Mouse (Mus musculus) cerebellum, adult 18-20 months (tissue): ENCODE measurements at regions not wholly inside any gene's neighbourhood (a gene's known extent, or its start where the extent isn't known, plus 50 kb on each side); places are given as distances from the start of the nearest gene placed in this dataset.

Experiments
- DNase-seq, 2 experiments: peaks; one replicate each; pipeline ENCODE4 v3.0.0; 2021

DNA sequence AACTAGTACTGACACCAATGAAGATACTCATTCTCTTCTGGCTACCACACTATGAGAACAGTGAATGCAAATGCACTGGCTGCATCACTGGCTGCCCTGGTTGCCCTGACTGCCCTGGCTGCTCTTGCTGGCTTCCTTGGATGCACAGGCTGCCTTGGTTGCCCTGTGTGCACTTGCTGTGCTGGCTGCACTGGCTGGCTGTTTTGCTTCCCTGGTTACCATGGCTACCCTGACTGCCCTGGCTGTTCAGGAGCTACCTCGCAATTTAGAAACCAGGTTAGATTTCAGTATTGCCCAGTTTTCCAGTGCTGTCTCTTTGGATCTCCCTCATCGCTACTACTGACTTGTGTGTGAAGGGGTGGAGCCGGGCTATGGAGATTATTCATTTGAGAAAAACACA is 175.7 kb downstream of the Fat4 start:
- no peak for DNase-seq

DNA sequence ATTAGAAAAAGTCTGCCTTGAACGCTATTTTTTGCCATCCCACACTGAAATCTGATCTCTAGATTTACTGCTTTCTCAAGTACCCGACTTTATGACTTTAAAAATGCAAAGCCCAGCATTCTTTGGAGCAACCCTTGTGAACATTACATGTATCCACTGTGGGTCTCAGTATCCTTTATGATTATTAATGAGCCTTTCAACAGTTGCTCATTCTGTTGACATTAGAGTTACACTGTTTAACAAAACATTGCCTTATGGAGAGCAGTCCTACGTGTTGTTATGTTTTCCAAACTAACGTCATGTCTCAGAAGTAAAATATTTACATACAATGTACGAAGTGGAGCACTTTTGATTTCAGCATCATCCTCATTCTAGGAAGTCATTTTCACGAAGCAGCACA is 178.7 kb downstream of the Fat4 start:
- DNase-seq, result no peak

DNA sequence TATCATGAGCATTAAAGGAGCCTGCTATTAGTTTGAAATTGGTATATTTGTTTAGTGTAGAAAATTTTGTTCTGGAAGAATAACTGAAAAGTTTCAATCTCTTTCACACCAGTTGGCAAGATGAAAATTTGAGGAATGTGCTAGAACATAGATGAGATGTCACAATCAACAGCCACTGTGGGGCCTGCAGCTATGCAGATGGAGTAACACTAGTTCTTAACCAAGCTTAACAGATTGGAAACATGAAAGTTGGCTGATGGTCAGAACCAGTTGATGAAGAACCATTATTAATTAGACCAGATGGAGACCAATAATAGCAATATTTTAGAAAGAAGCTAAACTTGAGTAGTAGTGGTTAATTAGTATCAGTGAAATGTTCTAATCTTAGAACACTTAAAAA is 182.3 kb downstream of the Fat4 start:
- no peak for DNase-seq

DNA sequence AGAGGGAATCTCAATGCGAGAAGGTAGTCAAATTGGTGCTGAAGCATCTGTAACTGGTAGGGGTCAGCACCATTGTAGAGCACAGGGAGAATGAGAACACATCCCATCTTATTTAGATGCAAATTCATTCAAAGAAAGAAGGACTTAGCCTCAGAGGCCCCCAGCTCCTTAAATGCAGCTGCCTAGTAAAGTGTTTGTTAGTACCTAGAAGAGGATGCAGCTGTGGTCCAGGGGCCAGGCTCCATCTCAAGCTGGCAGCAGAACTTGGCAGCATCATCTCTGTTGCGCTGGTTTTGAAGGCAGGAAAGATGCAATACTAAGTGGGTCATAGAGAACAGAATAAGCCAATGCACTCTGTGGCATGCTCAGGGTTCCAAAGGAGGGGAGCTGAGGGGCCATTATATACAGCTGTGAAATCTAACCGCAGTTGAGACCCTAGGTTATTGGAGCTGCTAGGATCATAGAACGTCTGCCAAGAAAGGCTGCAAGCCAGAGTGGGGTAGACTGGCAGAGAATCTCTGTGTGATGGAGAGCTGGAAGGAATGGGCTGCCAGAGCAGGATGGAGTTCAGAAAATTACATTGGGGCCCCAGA is 196.0 kb downstream of the Fat4 start:
- no peak for DNase-seq

DNA sequence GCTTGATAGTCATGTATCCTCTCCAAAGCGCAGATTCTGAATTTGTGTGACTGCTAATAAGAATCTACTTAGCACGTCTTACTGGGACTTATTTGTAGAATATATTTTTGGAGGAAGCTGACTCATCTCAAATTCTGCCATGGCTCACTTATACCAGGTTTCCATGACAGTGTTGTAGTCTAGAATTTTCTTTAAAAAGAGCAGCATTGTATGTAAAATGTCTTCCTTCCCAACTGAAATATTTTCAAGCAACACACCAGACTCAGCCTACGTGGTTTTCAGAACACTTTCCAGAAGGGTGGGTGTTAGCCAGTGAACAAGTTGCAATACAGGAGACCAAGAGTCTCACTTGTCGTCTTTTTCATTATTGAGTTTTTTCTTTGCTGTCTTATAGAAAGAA is 202.2 kb downstream of the Fat4 start:
- DNase-seq, result no peak

DNA sequence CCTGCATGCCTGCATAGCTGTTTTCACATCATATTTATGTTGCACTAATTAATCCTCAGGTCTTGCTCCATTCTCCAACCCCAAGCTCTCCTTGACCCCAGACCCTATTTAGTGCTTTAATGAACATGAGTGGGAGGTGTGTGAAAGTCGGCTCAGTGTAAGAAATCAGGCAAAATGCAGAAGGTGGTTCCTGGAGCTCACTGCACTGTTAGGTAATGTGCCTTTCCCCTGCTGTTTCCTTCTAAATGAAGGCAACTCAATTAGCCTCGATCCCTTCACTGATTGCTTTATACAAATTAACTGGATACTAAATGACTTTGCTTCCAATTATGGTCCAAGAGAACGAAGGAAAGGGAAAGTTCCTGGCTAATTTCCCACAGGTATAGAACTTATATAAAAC is 215.6 kb downstream of the Fat4 start:
- no peak for DNase-seq

DNA sequence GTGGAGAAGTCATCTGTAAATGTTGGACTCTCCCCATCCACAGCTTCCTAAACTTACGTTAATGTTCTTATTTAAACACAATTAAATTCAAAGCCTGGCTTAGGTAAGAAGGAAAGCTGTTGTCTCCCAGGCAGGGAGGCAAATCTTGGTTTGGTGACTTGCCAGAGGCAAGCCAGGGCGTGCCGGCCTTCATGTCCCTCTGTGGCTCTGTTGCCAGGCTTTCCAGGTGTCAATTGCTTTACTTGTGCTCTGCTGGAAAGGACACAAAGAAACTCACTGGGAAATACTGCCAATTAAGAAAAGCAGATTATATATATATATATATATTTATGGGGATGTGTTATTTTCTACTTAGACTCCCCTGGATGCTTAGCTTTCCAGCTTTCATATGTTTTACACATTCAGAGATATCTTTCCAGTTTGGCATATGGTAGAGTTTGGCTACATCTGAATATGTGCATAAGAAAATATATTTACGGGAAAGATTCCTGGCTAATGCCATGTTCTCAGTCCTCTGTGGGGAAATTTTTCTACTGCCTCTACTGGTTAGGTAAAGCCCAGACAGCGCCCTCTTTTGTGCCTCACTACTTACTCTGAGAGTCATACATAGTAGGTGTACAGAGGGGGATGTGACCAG is 223.1 kb downstream of the Fat4 start:
- DNase-seq, result no peak

DNA sequence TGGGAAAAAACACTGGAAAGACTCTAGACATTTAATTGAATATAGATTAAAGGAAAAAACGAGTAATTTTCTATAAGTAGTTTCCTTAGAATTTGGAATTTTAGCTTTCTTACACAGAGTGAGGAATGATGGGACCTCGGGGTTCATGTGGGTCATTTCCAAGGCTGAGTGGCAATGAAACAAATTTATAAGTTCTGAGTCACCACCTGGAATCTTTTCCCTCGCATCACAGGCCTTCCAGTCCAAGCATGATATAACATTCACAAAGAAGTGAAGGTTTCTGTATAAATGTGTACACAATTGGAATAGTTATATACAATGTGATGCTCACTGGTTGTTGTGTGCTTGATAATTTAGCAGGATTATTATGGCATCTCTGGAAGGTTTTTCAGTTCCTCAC is 227.3 kb downstream of the Fat4 start:
- DNase-seq, result no peak

DNA sequence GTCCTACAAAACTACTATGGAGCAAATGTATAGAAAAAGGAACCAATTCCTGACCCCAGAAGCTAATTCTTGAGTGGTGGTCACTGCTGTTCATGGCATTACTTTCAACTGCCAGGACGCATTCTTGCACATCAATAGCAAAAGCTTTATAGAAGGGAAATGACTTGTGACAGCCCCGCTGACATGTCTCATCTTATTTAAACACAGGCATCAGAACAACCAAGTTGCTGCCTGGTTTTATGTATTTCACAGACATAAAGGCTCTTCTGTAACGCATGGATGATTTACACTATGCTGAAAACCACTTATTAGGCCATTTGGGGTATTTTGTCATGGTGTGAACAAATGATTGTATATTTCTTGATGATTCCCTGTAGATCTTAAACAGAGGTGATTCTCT is 228.1 kb downstream of the Fat4 start:
- DNase-seq, result no peak

DNA sequence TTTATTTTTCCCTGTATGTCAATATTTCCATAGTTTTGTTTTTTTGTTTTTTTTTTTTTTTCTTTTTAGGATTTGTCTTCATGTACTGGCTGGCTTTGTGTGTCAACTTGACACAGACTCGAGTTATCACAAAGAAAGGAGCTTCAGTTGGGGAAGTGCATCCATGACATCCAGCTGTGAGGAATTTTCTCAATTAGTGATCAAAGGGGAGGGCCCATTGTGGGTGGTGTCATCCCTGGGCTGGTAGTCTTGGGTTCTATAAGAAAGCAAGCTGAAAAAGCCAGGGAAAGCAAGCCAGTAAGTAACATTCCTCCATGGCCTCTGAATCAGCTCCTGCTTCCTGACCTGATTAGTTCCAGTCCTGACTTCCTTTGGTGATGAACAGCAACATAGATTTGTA is 228.7 kb downstream of the Fat4 start:
- DNase-seq, result no peak

DNA sequence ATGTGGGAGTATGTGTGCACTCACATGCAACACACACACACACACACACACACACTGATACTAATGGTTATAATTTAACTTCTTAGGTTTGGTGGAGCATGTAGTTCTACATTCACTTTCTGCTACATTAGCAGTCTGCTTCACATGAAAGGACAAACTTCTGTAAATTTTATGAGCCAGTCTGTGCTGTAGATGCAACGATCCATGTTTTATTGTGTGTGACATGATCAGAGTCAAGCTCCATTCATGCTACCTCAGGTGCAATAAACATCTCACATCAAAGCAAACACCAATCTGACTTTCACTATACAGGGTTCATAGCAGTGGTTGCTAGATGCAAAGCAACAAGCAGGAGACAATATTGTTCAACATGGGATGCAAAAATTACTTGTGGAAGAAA is 235.5 kb downstream of the Fat4 start:
- no peak for DNase-seq

DNA sequence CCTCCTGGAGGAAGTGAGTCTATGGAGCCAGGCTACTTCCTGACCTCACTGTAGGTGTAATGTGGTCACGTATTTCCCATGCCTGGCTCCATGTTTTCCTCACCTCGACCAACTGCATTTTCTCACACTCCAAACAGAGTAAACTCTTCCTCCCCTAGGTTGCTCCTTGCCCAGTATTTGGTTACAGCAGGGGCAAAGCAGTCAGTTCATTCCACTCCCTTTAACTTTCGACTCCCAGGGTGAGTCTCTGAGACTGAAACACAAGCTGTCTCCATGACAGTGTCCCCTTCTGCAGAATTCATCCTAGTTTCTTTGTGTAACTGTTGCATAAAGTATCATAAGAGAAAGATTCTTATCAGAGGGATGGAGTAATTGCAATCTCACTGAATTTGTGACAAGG is 243.8 kb downstream of the Fat4 start:
- no peak for DNase-seq

DNA sequence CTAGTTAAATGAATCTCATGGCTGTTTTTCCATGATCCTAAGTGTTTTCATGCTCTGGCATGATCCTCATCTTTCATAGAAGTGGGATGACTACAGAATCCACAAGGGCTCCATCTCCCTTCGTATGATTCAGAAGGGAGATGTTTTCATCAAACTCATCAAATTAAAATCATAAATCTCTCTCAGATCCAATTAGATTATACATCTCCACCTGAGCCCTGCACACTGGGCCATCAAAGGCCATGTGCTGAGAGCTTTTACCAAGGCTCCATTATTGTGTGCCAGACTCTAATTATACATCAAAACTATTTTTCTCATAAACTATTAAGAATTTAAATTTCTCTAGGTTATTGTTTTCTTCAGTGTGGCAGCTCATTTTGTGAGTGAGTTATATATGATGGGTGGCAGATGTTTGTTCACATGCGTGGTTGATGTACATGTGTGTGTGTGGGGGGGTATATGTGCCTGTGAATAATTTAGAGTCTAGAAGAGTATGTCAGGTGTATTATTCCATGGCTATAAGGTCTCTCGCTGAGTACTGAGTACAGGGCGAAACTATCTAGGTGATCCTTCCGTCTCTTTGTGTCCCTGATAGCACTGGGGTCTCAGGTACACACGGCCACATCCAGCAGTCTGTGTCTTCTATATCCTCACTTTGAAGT is 278.4 kb downstream of the Fat4 start:
- DNase-seq, result no peak

DNA sequence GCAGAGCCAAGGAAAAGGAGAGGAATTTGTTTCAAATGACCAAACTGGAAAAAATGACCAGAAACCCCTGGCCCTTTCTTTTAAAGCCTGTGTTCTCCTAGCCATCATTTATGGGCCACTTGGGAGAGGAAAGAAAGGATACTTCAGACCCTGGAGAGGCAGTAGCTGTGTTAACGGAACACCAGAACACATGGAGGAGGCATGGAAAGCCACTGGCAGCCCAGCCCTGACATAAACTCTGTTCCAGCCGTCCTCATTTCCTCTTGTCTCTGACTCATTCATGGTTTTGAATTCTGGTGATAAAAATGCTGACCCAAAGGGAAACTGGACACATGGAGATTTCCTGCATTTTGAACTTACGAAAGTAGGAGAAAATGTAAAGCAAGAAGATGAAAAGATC is 295.9 kb downstream of the Fat4 start:
- no peak for DNase-seq

DNA sequence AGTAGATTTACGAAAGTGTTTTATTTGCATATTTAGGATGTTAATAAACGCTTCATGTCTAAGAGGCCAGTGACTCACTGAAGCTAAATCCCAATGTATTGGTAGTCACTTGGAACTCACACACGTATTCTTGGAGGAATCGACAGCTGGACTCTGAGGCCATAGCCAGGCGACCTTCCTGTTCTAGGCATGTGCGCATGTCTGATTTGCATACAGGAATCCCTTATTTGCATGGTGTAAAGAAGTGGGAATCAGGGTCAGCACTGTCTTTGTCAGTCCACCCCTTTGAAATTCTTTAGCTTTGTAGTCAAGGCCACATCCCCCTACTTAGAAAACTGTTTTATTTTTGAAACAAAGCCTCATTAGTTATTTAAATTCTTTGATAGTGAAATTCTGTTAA is 308.4 kb downstream of the Fat4 start:
- no peak for DNase-seq

DNA sequence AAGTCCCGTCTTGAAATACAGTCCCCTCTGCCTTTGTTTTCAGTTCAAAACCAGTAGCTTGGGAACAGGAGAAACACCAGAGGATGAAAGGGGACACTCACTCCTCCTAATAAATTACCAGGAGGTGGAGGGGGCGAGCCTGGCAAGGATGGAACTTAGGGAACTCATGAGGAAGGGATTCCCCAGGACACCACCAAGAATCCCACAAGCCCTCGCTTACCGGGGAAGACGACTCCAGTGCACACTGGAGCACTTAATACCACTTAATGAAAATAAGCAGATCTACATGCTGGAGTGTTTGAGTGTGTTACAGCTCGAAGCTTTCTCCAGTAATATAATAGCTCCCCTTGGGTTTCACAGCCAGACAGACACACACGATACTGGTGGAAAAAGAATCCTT is 315.9 kb downstream of the Fat4 start:
- DNase-seq, result no peak

DNA sequence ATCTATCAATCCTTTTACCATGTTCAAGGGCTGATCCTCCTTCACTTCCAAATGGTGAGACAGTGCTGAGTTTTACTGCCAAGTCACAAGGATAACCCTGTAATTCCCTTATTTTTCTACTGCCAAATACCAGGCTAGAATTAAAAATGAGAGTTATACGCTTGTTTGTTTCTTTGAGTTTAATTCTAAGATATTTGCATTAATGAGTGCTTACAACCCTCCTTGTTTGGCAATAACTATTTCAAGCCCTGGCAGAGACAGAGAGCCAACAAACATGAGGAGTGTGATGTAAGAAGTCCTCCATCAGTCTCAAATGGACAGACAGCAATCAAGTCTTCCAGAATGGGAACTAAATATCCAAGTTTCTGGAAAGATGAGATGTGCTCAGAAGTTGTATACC is 321.9 kb downstream of the Fat4 start:
- DNase-seq, result no peak

DNA sequence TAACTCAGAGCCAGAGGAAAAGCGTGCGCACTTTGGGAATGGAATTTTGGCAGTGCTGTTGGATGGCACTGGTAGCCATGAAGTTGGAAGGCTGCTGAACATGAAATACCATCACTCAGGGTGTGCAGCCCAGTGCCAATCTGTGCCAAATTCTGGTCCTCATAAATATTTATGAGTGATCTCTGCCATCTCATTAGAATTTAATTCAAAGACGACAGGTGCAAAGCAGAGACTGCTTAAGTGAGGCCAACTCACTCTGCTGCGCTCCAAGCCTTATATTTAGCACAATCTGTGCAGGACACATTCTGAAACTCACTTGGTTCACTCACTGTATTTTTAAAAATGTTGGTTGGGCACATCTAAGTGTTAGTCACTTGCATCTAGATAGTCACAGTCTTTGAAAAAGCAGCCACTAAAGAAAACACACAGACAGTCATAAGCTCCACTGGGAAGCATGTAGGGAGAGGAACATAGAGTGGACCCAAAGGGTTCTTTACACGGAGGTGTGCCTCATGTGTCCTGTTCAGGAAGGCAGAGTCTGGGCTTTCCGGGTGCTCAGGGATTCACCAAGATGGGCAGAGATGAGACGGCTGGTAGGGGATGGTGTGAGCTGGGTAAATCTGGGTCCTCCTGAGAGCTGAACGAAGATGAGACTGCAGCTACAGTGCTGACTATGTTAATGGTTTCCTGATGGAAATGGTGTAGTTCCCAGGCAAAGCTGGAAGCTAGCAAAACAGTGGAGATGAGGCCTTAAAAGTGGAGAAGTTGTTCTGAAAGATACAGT is 322.8 kb downstream of the Fat4 start:
- DNase-seq, result no peak

DNA sequence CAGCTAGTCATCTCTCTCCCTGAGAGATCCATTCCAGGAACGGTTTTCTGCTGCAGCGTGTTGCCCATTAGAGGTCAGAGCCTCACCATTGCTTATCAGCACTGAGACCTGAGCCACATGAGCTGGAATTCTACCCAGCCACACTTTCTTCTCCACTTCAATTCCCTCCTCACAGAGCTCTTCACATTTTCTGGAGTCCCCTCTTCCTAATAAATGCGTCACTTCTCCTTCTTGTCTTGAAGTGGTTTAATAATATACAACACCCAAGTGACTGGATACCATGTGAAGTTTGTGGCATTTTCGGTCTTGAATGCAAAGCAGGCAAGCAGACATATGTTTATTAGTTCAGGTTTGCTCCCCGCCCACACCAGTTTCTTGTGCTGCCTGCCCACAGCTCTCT is 324.9 kb downstream of the Fat4 start:
- no peak for DNase-seq

DNA sequence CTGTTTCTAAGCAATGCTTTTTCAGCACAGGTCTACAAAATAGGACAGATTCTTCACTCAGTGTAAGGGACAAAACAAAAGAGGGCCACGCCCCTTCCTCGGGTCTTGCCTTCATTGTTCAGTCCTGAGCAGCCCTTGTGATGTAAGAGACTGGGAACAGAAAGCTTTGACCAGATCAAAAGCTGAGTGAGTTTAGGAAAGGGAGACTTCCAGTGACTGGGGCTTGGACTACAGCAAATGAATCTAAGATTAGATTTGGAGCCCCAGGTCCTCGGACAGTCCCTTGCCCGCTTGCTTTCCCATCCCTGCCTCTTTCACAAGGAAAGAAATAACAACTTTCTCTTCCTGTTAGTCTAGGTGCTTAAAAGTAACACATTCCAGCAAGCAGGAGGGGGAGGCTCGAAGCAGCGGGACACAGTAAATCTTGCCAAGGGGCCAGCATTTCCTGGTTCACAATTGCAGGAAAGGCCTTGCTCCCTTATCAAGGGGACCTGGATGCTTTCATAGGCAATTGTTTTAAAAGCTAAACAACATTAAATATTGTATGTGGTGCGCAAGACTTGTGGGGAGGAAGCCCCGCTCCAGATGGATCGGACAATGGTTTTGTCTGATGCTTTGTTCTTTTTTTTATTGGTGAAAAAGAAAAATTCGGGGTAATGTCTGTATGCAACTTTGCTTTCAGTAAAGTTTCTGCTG is 333.4 kb downstream of the Fat4 start:
- DNase-seq, result no peak

DNA sequence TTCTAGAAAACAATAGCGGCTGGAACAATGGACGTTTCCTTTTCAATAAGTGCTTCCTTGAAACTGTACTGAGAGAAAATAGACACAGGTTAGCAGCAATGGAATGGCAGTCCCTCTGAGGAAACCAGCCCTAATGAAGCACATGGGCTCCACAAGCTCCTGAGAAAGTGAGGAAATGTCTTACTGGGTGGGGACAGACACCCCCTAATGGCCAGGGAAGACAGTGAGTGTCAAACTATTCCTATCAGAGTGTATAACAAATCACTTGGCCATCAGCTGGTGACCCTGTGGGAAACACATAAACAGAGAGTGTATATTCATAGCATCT is 333.9 kb downstream of the Fat4 start:
- no peak for DNase-seq

DNA sequence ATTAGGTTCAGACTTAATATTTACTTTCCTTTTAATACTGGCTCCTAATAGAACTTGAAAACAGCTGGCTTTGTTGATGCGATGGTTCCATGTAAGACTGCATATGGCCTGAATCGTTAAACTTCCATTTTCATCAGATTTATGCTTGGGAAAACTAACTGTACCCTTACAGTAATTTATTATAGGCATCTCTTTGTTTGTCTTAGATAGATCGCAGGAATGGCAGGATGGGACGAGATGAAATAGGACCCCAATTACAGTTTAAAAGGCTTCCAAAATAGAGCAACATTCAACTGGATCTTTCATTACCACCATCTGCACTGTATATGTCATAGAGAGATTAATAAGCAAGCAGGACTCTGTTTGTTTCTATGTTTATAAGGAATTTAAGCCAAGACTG is 335.3 kb downstream of the Fat4 start:
- no peak for DNase-seq

DNA sequence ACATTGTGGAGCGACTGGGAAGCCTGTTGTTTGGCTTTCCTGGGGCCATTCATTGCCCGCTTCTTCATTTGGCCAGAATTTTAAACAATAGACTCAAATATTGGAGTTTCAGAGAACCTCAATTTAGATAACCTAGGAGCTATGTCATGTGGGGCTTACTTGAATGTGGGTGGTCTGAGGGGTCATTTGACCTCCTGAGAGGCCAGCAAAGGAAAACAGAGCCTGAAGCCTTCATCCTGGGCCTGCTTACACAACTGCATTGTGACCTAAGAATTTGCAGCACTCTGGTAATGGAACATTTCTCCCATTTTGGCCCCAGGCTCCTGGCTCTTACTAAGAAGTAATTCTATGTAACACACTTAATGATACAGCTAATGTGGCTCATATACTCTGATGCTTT is 348.2 kb downstream of the Fat4 start:
- no peak for DNase-seq

DNA sequence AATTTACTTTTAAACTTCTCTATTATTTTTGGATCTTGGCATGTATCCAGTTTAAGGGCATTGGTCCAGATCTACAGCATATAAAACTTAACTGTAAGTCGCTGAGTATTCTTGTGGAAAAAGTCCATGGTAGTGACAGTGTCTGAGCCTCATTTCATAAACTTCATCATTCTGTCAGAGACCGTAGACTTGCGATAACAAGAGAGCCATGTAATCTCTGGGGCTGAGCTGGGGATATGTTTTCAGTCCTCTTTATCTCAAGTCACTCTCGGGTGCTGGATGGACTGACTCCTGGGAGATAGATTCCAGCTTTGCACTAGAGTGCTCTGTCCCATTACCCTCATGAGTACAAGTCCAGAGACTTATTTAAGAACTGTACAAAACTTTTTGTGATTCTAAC is 362.0 kb downstream of the Fat4 start:
- no peak for DNase-seq
